Mouse (Mus musculus) midbrain, embryonic 12.5 days (tissue): ENCODE measurements at regions not wholly inside any gene's neighbourhood (a gene's known extent, or its start where the extent isn't known, plus 50 kb on each side); places are given as distances from the start of the nearest gene placed in this dataset.

Experiments
- ATAC-seq: fragments of 200-750 bp; cut with Nextera tagmentation; 2 replicates; pipeline ENCODE4 v1.8.0; 2017; ENCODE audit warnings: low read depth, moderate TSS enrichment, moderate library complexity; ENCODE audit not compliant: low FRiP score
- H3K27ac ChIP-seq: fragments of 300-500 bp; sonication (generic); replicated peaks from 2 replicates; pipeline ENCODE4 v1.5.1; 2016; ENCODE audit warnings: mild to moderate bottlenecking
- H3K27me3 ChIP-seq: fragments of 300-500 bp; sonication (generic); 2 replicates; pipeline ENCODE4 v1.6.1; 2016; ENCODE audit warnings: mild to moderate bottlenecking
- H3K36me3 ChIP-seq: fragments of 300-500 bp; sonication (generic); 2 replicates; pipeline ENCODE4 v1.6.1; 2016
- H3K4me1 ChIP-seq: fragments of 300-500 bp; sonication (generic); 2 replicates; pipeline ENCODE4 v1.6.1; 2016
- H3K4me2 ChIP-seq: fragments of 300-500 bp; sonication (generic); replicated peaks from 2 replicates; pipeline ENCODE4 v1.6.1; 2016; ENCODE audit warnings: mild to moderate bottlenecking, moderate library complexity
- H3K4me3 ChIP-seq: fragments of 300-500 bp; sonication (generic); 2 replicates; pipeline ENCODE4 v1.5.1; 2016; ENCODE audit warnings: mild to moderate bottlenecking
- H3K9ac ChIP-seq: fragments of 300-500 bp; sonication (generic); replicated peaks from 2 replicates; pipeline ENCODE4 v1.6.1; 2016; ENCODE audit warnings: mild to moderate bottlenecking, moderate library complexity
- H3K9me3 ChIP-seq: fragments of 300-500 bp; sonication (generic); 2 replicates; pipeline ENCODE4 v1.6.1; 2016; ENCODE audit warnings: mild to moderate bottlenecking
- WGBS: fragments of 180-500 bp; shearing (Covaris S2); methylation state at CpG from one replicate; pipeline ENCODE4 v1.1.7; 2016; 5-methylcytosine and 5-hydroxymethylcytosine counted together

- H3K36me3 ChIP-seq: no peaks in the 10 kb centered on the region
- peaks cover 13% of the 10 kb centered on the region for H3K4me1 ChIP-seq
- H3K9me3 ChIP-seq: no peaks in the 10 kb centered on the region
- no peak overlapping the region for H3K4me3 ChIP-seq
- H3K27ac ChIP-seq: no peak overlapping the region; the same call in 1 of the 2 replicates
- no peak; the same call in 1 of the 2 replicates for ATAC-seq
- H3K27me3 ChIP-seq: 0 out of 2 replicates have a peak, but pooled peaks cover 3% of the 10 kb centered on the region
- no peak overlapping the region for H3K9ac ChIP-seq
- WGBS: 67% methylated on average over 14 of the region's 14 CpGs
- H3K4me2 ChIP-seq: no peak overlapping the region
Observed at GRCm38 (mm10) chr15:36360694-36361521, 646.7 kb downstream of the Zfp706 start.

- Histone ChIP-seq H3K27ac (no peak overlapping the region), H3K36me3 (no peaks in the 10 kb centered on the region), H3K4me1 (0 out of 2 replicates have a peak, but pooled peaks cover 3% of the 10 kb centered on the region), H3K4me3 (no peak overlapping the region), H3K9me3 (no peaks in the 10 kb centered on the region), H3K9ac (no peak overlapping the region), H3K27me3 (no peaks in the 10 kb centered on the region), H3K4me2 (no peak overlapping the region)
- no peak for ATAC-seq
- WGBS: 96% methylated on average over 9 of the region's 9 CpGs
Observed at GRCm38 (mm10) chr15:36355851-36356250, 651.7 kb downstream of the Zfp706 start.

GRCm38 (mm10) chr15:36354545-36354944, 653.0 kb downstream of the Zfp706 start:
- Histone ChIP-seq H3K4me1 (no peaks in the 10 kb centered on the region), H3K9ac (no peak overlapping the region), H3K4me2 (no peak overlapping the region), H3K27me3 (no peaks in the 10 kb centered on the region), H3K9me3 (no peaks in the 10 kb centered on the region), H3K4me3 (no peak overlapping the region), H3K36me3 (no peaks in the 10 kb centered on the region), H3K27ac (no peak overlapping the region)
- 86% methylated on average over 6 of the region's 6 CpGs for WGBS
- no peak for ATAC-seq

GRCm38 (mm10) chr15:36353793-36354192, 653.8 kb downstream of the Zfp706 start:
- no peaks in the 10 kb centered on the region for H3K36me3 ChIP-seq
- no peak overlapping the region for H3K4me2 ChIP-seq
- H3K9me3 ChIP-seq: no peaks in the 10 kb centered on the region
- no peak overlapping the region for H3K9ac ChIP-seq
- ATAC-seq: no peak
- no peak overlapping the region for H3K4me3 ChIP-seq
- no peak overlapping the region for H3K27ac ChIP-seq
- H3K4me1 ChIP-seq: no peaks in the 10 kb centered on the region
- 78% methylated on average over 3 of the region's 3 CpGs for WGBS
- H3K27me3 ChIP-seq: no peaks in the 10 kb centered on the region

- H3K36me3 ChIP-seq: no peaks in the 10 kb centered on the region
- no peak overlapping the region for H3K27ac ChIP-seq
- no peak overlapping the region for H3K4me3 ChIP-seq
- WGBS: 80% methylated on average over 1 of the region's 1 CpGs
- H3K4me2 ChIP-seq: no peak overlapping the region
- H3K9ac ChIP-seq: no peak overlapping the region
- no peaks in the 10 kb centered on the region for H3K9me3 ChIP-seq
- ATAC-seq: no peak
- H3K27me3 ChIP-seq: no peaks in the 10 kb centered on the region
- H3K4me1 ChIP-seq: no peaks in the 10 kb centered on the region
Observed at GRCm38 (mm10) chr15:36352929-36353328, 654.6 kb downstream of the Zfp706 start.

GRCm38 (mm10) chr15:36351693-36352092, 655.9 kb downstream of the Zfp706 start:
- Histone ChIP-seq H3K4me2 (no peak overlapping the region), H3K9ac (no peak overlapping the region), H3K27ac (no peak overlapping the region), H3K36me3 (no peaks in the 10 kb centered on the region), H3K4me3 (no peak overlapping the region), H3K9me3 (no peaks in the 10 kb centered on the region), H3K27me3 (no peaks in the 10 kb centered on the region), H3K4me1 (no peaks in the 10 kb centered on the region)
- ATAC-seq: no peak
- WGBS: 59% methylated on average over 3 of the region's 3 CpGs

GRCm38 (mm10) chr15:36348348-36348747, 659.2 kb downstream of the Zfp706 start:
- Histone ChIP-seq H3K4me1 (no peaks in the 10 kb centered on the region), H3K9ac (no peak overlapping the region), H3K4me2 (no peak overlapping the region), H3K27ac (no peak overlapping the region), H3K36me3 (no peaks in the 10 kb centered on the region), H3K9me3 (no peaks in the 10 kb centered on the region), H3K27me3 (no peaks in the 10 kb centered on the region), H3K4me3 (no peak overlapping the region)
- WGBS: 88% methylated on average over 5 of the region's 5 CpGs
- no peak for ATAC-seq

- H3K4me2 ChIP-seq: no peak overlapping the region
- no peak overlapping the region for H3K9ac ChIP-seq
- H3K4me1 ChIP-seq: no peaks in the 10 kb centered on the region
- H3K36me3 ChIP-seq: no peaks in the 10 kb centered on the region
- no peaks in the 10 kb centered on the region for H3K27me3 ChIP-seq
- no peak overlapping the region for H3K27ac ChIP-seq
- no peak for ATAC-seq
- WGBS: 81% methylated on average over 4 of the region's 4 CpGs
- no peaks in the 10 kb centered on the region for H3K9me3 ChIP-seq
- no peak overlapping the region for H3K4me3 ChIP-seq
Observed at GRCm38 (mm10) chr15:36347333-36347845, 660.2 kb downstream of the Zfp706 start.

- Histone ChIP-seq H3K9me3 (no peaks in the 10 kb centered on the region), H3K27me3 (no peaks in the 10 kb centered on the region), H3K4me2 (no peak overlapping the region), H3K9ac (no peak overlapping the region), H3K36me3 (no peaks in the 10 kb centered on the region), H3K4me1 (no peaks in the 10 kb centered on the region), H3K4me3 (no peak overlapping the region), H3K27ac (no peak overlapping the region)
- WGBS: 85% methylated on average over 5 of the region's 5 CpGs
- no peak for ATAC-seq
Observed at GRCm38 (mm10) chr15:36346126-36346525, 661.4 kb downstream of the Zfp706 start.

- Histone ChIP-seq H3K4me1 (no peaks in the 10 kb centered on the region), H3K4me3 (no peak overlapping the region), H3K9me3 (no peaks in the 10 kb centered on the region), H3K4me2 (no peak overlapping the region), H3K36me3 (no peaks in the 10 kb centered on the region), H3K9ac (no peak overlapping the region), H3K27me3 (no peaks in the 10 kb centered on the region), H3K27ac (no peak overlapping the region)
- no peak for ATAC-seq
- 92% methylated on average over 4 of the region's 4 CpGs for WGBS
Observed at GRCm38 (mm10) chr15:36345413-36345812, 662.2 kb downstream of the Zfp706 start.

- Histone ChIP-seq H3K36me3 (no peaks in the 10 kb centered on the region), H3K27me3 (no peaks in the 10 kb centered on the region), H3K4me2 (no peak overlapping the region), H3K27ac (no peak overlapping the region), H3K4me1 (no peaks in the 10 kb centered on the region), H3K9ac (no peak overlapping the region), H3K4me3 (no peak overlapping the region), H3K9me3 (no peaks in the 10 kb centered on the region)
- no peak for ATAC-seq
- 88% methylated on average over 5 of the region's 5 CpGs for WGBS
Observed at GRCm38 (mm10) chr15:36339971-36340550, 667.5 kb downstream of the Zfp706 start.

GRCm38 (mm10) chr15:36338766-36339165, 668.8 kb downstream of the Zfp706 start:
- 80% methylated on average over 2 of the region's 2 CpGs for WGBS
- no peak overlapping the region for H3K4me3 ChIP-seq
- H3K4me2 ChIP-seq: no peak overlapping the region
- H3K9ac ChIP-seq: no peak overlapping the region
- no peak overlapping the region for H3K27ac ChIP-seq
- H3K9me3 ChIP-seq: no peaks in the 10 kb centered on the region
- no peaks in the 10 kb centered on the region for H3K27me3 ChIP-seq
- ATAC-seq: no peak
- no peaks in the 10 kb centered on the region for H3K36me3 ChIP-seq
- no peaks in the 10 kb centered on the region for H3K4me1 ChIP-seq
